Mouse (Mus musculus) layer of hippocampus, postnatal 36 days (tissue): ENCODE measurements around the gene Olfr1414. TPM values are rescaled to one million over a fixed set of nuclear protein-coding genes. Genes with fewer than 3 reads are reported as not detected.
A peak's percentile ranks its signal among the peaks of the same experiment; 100 is the strongest.
"Not testable (repeated sequence)": the region's sequence is repeated elsewhere in the genome, so short reads cannot be mapped to it uniquely, and the experiment has no call there.

Source experiments
- DNase-seq, 2 experiments: peaks; one replicate each; pipeline ENCODE4 v3.0.0; 2022
- microRNA-seq, 2 experiments: library from miRNA; unstranded; fragments of <30 nt; microRNA quantifications; one replicate each; pipeline ENCODE4 v1.2.0; 2021
- total RNA-seq, 2 experiments: library from RNA; stranded (reverse); gene quantifications; 2 replicates each; pipeline ENCODE4 v1.2.3; 2021

The Olfr1414 gene
- total RNA-seq = not detected

- no peak for DNase-seq
Measured at GRCm38 (mm10) chr1:92518561-92518960, at the start of gene Olfr1414. Gene Olfr1414 (minus strand): TSS chr1:92518661.

DNA sequence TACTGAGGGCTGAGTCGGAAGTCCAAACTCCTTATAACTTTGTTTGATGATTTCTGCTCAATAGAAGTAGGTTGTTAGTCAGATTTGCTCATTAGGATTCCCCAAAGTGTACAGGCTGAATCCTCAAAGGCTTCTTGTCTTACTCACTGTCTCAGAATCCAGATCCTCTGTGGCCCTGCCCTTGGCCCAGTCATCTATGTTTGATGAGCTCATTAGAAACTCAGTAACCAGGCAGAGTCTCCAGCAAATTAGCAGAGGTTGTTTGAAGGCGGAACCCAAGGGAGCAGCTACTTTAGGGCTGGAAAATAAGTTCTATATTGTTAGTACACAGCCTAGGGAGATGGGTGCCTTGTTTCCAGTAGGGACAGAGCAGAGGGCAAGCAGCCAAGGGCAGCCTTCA lies 27.5 kb upstream of the Olfr1414 start:
- DNase-seq = no peak

DNA sequence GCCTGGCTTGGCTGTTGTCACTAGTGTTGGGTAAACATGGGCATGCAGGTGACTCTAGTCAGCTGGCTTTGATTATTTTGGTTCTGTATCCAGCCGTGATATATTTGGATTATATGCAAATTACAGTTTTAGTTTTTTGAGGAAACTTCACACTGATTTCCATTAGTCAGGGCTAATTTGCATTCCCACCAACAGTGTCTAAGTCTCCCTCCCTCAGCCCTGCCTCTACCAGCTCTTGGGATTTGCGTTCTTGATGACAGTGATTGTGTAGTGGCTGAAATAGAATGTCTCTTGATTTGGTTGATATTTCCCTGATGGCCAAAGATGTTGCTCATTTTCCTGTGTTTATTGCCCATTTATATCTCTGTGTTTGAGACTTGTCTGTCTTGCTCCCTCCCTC lies 20.6 kb upstream of the Olfr1414 start:
- no peak for DNase-seq

DNA sequence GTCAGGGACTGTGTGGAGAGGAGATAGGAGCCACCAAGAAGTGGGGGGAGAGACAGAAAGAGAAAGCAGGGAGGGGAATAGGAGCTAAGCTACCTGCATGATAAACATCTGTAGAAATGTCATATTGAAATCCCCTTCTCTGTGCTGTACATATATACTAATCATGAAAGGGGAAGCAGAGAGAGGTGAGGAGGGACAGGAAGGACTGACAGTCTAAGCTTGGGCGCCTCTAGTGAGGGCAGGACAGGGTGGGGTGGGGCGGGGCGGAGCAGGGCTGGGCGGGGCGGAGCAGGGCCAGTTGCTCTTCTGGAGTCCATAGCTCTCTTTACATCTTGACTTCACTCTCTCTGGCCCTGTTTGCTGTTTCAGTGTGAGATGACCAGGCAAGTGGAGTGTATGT lies 18.5 kb upstream of the Olfr1414 start:
- DNase-seq = no peak

DNA sequence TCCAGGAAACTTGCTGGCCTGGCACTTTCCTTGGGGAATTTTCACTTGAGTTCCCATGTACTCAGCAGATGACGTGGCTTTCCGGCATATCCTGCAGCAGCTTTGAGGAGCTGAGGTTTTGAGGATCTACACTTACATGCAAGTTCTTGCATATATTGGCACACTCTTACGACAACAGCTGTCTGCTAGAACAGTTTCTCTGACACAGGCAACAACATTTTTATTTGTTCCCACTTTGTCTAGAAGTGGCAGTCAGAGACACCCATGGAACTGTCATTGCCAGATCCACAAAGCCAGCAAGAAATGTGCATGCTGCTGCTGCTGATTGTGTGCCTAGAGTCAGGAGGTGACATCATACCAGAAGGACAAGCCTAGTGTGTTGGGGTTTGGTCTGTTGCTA lies 5.3 kb upstream of the Olfr1414 start:
- DNase-seq = no peak

DNA sequence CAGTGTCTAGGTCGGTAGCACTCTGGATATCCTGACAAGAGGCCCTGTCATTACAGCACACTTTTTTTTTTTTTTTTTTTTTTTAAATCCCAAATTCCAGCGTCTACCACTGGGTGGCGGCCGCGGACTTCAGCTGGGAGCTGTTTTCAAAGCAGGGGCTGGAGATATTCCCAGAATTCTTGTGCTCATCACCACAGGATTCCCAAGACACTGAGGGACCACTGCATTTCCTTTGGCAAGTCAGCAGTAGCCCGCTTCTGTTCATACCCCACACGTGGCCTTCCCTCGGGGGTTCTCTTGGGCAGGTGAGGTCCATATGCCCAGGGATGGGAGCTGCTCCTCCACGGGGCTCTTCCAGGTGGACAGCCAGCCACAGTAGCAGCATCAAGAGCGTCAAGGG lies 2.9 kb upstream of the Olfr1414 start:
- DNase-seq = peak in 1 of 2 experiments; percentile 24

DNA sequence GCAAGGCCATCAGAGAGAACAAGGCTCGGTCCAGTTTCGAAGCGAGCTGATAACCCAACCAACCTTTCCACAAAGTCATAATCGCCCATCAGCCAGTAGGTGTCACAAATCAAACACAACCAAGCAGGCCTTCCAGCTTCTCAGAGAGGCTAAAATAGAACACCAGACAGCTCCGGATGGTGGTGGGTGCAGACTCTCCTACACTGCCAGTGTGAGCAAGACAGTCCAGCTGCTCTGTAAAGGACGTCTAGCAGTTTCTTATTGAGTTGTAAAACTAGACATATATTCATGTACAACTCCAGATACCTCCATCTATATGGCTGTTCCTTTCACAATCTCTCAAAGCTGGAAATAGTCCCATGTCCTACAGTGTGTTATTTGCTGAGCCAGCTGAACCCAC lies 585 bp upstream of the Olfr1414 start:
- DNase-seq = peak in 1 of 2 experiments; percentile 20

DNA sequence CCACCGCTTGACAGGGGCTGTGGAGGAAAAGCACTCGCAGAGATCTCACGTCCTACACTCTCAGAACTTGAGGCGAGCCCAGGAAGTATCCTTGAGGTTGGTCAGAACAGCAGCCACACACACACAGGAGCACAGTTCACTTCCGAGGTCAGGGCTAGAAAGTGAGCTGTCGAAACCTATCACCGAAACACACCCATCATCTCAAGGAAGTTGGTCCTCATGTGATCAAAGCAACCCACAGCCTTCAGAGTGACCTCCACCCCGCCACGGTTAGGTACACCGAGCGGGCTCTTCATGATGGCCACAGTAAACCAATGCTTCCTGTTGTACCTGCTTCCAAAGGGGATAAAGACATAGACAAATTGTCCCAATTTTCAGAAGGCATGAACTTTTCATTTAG lies 3.1 kb downstream of the Olfr1414 start:
- no peak for DNase-seq

DNA sequence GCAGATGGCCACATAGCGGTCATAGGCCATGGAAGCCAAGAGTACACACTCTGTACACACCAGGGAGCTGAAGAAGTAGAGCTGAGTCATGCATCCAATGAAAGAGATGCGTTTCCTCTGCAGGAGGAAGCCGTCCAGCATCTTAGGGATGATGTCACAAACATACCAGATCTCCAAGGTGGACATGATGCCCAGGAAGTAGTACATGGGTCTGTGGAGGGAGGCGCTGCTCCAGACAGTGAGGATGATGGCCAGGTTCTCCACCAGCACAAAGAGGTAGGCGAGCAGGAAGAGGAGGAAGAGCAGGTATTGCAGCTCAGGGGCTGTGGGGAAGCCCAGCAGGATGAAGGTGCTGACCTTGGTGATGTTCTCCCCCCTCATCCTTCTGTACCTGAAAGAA lies 6.8 kb downstream of the Olfr1414 start:
- DNase-seq = not testable (repeated sequence)

DNA sequence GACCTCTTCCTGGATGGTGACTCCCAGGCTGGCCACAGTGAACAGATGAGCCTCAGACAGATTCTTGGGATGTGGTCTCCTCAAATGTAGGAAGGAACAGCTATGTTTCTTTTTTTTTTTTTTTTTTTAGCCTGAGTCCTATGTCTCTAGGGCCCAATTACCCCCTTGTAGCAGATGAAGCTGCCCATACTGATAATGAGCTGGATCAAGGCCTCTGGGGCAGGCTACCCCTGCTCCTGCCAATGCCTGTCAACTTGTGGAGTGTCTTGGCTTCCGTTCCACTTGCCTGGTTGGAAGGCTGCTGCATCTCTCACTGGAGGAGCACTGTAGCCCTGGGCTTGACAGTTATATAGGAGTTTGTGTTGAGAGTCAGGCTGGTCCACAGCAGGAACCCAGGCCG lies 22.5 kb downstream of the Olfr1414 start, which contains the start of gene Olfr1415:
Gene Olfr1415 (minus strand): TSS at position 101 of the 400 bp plus-strand sequence.
- DNase-seq = no peak

DNA sequence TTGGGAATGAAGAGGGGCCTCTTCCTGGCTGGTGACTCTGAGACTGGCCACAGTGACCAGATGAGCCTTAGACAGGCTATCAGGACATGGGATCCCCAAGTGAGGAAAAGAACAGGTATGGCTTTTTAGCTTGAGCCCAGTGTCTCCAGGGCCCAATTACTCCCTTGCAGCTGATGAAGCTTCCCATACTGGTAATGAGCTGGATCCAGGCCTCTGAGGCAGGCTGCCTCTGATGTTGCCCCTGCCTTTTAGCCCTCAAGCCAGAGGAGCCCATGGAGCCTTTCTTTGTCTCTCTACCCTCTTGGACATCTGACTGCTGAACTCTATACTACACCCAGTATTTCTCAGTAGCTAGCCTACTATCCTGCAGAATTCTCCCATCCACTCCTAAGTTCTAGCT lies 33.4 kb downstream of the Olfr1414 start, which contains the start of gene Olfr1416:
Gene Olfr1416 (minus strand): TSS at position 101 of the 400 bp plus-strand sequence.
- DNase-seq = no peak

DNA sequence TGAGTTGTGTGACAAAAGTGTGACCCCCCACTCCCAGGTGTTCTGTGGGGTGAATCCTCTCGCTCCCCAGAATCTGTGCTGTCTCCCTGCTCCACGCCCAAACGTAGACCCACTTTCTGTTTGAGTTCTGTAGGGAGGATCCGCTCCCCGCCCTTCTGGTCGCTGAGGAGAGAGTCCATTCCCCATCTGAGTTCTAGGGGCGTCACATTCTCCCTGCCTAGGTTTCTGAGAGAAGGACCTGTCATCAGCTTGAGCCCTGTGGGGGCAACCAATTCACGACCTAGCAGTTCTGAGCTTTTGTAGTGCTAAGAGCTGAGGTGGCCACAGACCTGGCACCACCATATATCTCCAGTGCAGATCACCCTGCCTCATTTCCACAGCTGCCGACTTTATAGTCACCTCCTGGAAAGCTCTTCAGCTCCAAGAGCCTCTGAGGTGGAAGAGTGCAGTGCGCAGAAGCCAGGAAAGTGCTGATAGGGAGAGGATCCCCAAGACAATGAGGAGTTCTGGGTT lies 44.3 kb downstream of the Olfr1414 start:
- DNase-seq = no peak

DNA sequence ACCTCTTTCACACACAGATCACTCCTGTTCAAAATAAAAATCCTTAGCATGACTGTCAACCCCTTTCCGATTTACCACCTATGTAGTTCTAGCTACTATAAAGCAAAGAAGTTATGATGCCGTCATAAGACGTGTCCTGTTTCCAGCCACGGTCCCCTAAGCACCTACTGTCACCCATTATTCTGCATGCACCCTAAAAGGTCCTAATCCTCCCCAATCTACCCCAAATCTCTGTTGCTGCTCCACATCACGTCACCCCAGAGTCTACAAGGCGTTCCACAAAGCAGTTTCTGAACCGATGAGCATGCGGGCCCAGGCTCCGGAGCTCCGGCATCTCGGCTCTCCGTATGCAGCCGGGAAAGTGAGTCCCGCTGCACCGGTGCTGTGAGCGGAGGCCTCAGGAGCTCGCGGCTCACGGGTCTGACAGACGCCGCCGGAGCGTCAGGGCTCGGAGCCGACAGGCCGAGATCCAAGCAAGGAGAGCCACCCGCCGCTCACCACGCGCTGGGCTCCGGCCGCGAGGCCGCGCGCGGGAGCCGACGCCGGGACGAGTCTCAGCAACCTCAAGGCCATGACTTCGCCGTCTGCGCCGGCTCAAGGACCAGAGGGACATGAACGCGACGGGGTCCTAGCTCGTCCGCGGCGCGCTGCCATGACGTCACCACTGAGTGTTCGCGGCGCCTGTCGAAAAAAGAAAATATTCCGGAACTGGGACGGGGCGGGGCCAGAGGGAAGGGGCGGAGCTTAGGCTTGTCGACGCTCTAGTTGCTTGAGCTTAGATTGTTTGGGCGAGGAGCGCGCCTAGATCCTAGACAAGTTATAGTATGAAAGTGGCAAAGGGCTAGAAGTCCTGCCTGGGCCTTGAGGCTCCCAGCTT lies 45.1 kb downstream of the Olfr1414 start, which contains the start of gene Ndufa10:
Gene Ndufa10 (minus strand): TSS at position 696 of the 877 bp plus-strand sequence.
- peak; percentile 89 to 92 for DNase-seq

DNA sequence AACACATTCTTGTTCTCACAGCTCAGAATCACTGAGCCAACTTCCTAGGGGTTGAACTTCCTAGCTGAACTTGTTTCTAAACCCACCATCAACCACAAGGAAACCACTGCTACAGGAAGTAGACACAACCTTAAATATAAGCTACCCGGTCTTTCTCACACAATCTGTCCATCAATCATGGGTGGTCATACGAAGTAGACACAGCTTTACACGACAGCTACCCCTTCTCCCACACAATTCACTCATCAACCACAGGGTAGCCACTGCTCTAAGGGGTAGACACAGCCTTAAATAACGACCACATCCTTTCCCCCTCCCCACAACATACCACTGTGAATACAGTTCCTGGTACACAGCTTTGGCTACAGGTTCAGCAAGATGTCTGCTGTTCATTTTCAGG lies 49.6 kb downstream of the Olfr1414 start:
- no peak for DNase-seq

- no peak for DNase-seq
Measured at GRCm38 (mm10) chr1:92458416-92458815, 60.0 kb downstream of the Olfr1414 start.

- no peak for DNase-seq
Measured at GRCm38 (mm10) chr1:92457758-92458157, 60.7 kb downstream of the Olfr1414 start.

Small RNA genes lying within 50 kb of the gene (microRNA-seq; reads per million reads assigned to microRNA genes)
- gene Mir6900 = 9.7 to 10.8 reads per million in 2 experiments

Other genes with a start within 250 kb of the Olfr1414 start
- gene Ndufa10, start 44.8 kb downstream of the Olfr1414 start, total RNA-seq = 100 to 1,000 TPM; 258 to 259 TPM
- not detected for gene Olfr1416, start 33.5 kb downstream of the Olfr1414 start, total RNA-seq
- not detected for gene Olfr1415, start 22.6 kb downstream of the Olfr1414 start, total RNA-seq
- gene Olfr1413, start 52.7 kb upstream of the Olfr1414 start, total RNA-seq = not detected
- gene Olfr1412, start 67.1 kb upstream of the Olfr1414 start, total RNA-seq = not detected
- gene Olfr1411, start 75.8 kb upstream of the Olfr1414 start, total RNA-seq = not detected
- not detected for gene Olfr1410, start 87.1 kb upstream of the Olfr1414 start, total RNA-seq
- not detected for gene Olfr12, start 99.1 kb upstream of the Olfr1414 start, total RNA-seq
- gene Cops9, start 123.3 kb upstream of the Olfr1414 start, total RNA-seq = 100 to 1,000 TPM; 336 to 386 TPM
- gene Otos, start 130.2 kb upstream of the Olfr1414 start, total RNA-seq = under 1 TPM; 0.15 to 0.35 TPM